Mouse (Mus musculus) gastrocnemius, adult 2 months (tissue): ENCODE results near the gene C2cd4d. TPM values are rescaled to one million over a fixed set of nuclear protein-coding genes. Genes with fewer than 3 reads are reported as not detected.

Experiments used
- DNase-seq: peaks from one replicate; pipeline ENCODE4 v3.0.0; 2022
- H3K27ac ChIP-seq: fragments of 200-600 bp; 2 replicates; pipeline ENCODE4 v1.8.1; 2022; ENCODE audit warnings: mild to moderate bottlenecking
- H3K4me3 ChIP-seq: fragments of 200-600 bp; 2 replicates; pipeline ENCODE4 v1.8.1; 2022; ENCODE audit warnings: mild to moderate bottlenecking, moderate library complexity
- CTCF ChIP-seq: fragments of 200-600 bp; IDR thresholded peaks from 2 replicates; pipeline ENCODE4 v1.8.1; 2022; ENCODE audit warnings: antibody characterized with exemption, mild to moderate bottlenecking, moderate library complexity
- intact Hi-C: fragments of 180-260 bp; cut with DNase I; formaldehyde crosslinking; loops from one replicate; pipeline ENCODE4 v1.15.1; 2025
- total RNA-seq, 2 experiments: library from RNA; stranded (reverse); gene quantifications; 2 replicates each; pipeline ENCODE4 v1.2.3; 2021

The C2cd4d gene
- total RNA-seq, 2 experiments from 2014 or later, result not detected

GRCm38 (mm10) chr3:94379831-94380510, 17.7 kb downstream of the C2cd4d start:
- DNase-seq, result no peak
- Histone ChIP-seq H3K27ac (no peak overlapping the region), H3K4me3 (no peak overlapping the region)
- intact Hi-C loops, result no loop called here
- no peak for TF ChIP-seq CTCF

GRCm38 (mm10) chr3:94382308-94382707, 20.1 kb downstream of the C2cd4d start:
- Histone ChIP-seq H3K4me3 (no peak overlapping the region), H3K27ac (no peak overlapping the region)
- intact Hi-C loops, result no loop called here
- DNase-seq, result no peak
- TF ChIP-seq CTCF, result no peak

GRCm38 (mm10) chr3:94383476-94383875, 21.2 kb downstream of the C2cd4d start:
- H3K4me3 ChIP-seq, result no peak overlapping the region
- H3K27ac ChIP-seq, result no peak overlapping the region
- no peak for TF ChIP-seq CTCF
- DNase-seq, result no peak
- intact Hi-C loops, result no loop called here

- Histone ChIP-seq H3K4me3 (no peak overlapping the region), H3K27ac (no peak overlapping the region)
- no peak for TF ChIP-seq CTCF
- no peak for DNase-seq
- intact Hi-C loops, result no loop called here
These were observed 24.4 kb downstream of the C2cd4d start for GRCm38 (mm10) chr3:94386671-94387070.

- no peak overlapping the region for H3K27ac ChIP-seq
These were observed 25.2 kb downstream of the C2cd4d start for GRCm38 (mm10) chr3:94387391-94387790.

GRCm38 (mm10) chr3:94388047-94388446, 25.8 kb downstream of the C2cd4d start:
- DNase-seq, result no peak
- Histone ChIP-seq H3K27ac (no peak overlapping the region), H3K4me3 (no peak overlapping the region)
- intact Hi-C loops, result no loop called here
- TF ChIP-seq CTCF, result no peak

More at GRCm38 (mm10) chr3:94387391-94387790, 25.2 kb downstream of the C2cd4d start:
- no peak for TF ChIP-seq CTCF
- no peak overlapping the region for H3K4me3 ChIP-seq
- DNase-seq, result no peak
- intact Hi-C loops, result no loop called here

GRCm38 (mm10) chr3:94389420-94389819, 27.2 kb downstream of the C2cd4d start:
- Histone ChIP-seq H3K27ac (no peak overlapping the region), H3K4me3 (no peak overlapping the region)
- intact Hi-C loops, result no loop called here
- DNase-seq, result no peak
- TF ChIP-seq CTCF, result no peak

GRCm38 (mm10) chr3:94391001-94391400, 28.8 kb downstream of the C2cd4d start:
- intact Hi-C loops, result no loop called here
- no peak for TF ChIP-seq CTCF
- Histone ChIP-seq H3K4me3 (no peak overlapping the region), H3K27ac (no peak overlapping the region)
- peak; percentile 50 for DNase-seq

GRCm38 (mm10) chr3:94392128-94392527, 29.9 kb downstream of the C2cd4d start:
- no peak overlapping the region for H3K4me3 ChIP-seq
- TF ChIP-seq CTCF, result no peak
- no peak for DNase-seq
- intact Hi-C loops, result no loop called here
- H3K27ac ChIP-seq, result no peak overlapping the region

- intact Hi-C loops, result no loop called here
- no peak overlapping the region for H3K4me3 ChIP-seq
- no peak overlapping the region for H3K27ac ChIP-seq
- no peak for TF ChIP-seq CTCF
- no peak for DNase-seq
These were observed 30.8 kb downstream of the C2cd4d start for GRCm38 (mm10) chr3:94393049-94393448.

- intact Hi-C loops, result no loop called here
- no peak for DNase-seq
- no peak overlapping the region for H3K27ac ChIP-seq
- no peak overlapping the region for H3K4me3 ChIP-seq
- no peak for TF ChIP-seq CTCF
These were observed 34.1 kb downstream of the C2cd4d start for GRCm38 (mm10) chr3:94396336-94396735.

GRCm38 (mm10) chr3:94396851-94397250, 34.6 kb downstream of the C2cd4d start:
- DNase-seq, result no peak
- intact Hi-C loops, result no loop called here
- no peak for TF ChIP-seq CTCF
- Histone ChIP-seq H3K4me3 (no peak overlapping the region), H3K27ac (no peak overlapping the region)

GRCm38 (mm10) chr3:94398217-94398616, 36.0 kb downstream of the C2cd4d start, which contains the start of gene Lingo4:
TSS of gene Lingo4 (plus strand) at chr3:94398517.
- Histone ChIP-seq H3K27ac (no peak within 1 kb of the TSS), H3K4me3 (peak within 1 kb of the TSS; percentile 41)
- intact Hi-C loops, result no loop called here
- no peak for TF ChIP-seq CTCF
- no peak for DNase-seq

- TF ChIP-seq CTCF, result no peak
- Histone ChIP-seq H3K4me3 (peak overlapping the region; percentile 41), H3K27ac (no peak overlapping the region)
- no peak for DNase-seq
- intact Hi-C loops, result no loop called here
These were observed 36.8 kb downstream of the C2cd4d start for GRCm38 (mm10) chr3:94398943-94399481.
